ENCODE assay signal across 21 mouse cellular contexts in genomic region chr8:79622346-79622745, GRCm38 (mm10). TPM values are rescaled to one million over a fixed set of nuclear protein-coding genes. Genes with fewer than 3 reads are reported as not detected.
DNase-seq lines count a peak whose midpoint lies in the region.
"Had no signal": no experiment of that assay in that cellular context is flagged by ENCODE, and none has a peak within 500 bp of the region (broad histone marks: within the 10 kb centered on the region; RNA-seq: fewer than 3 reads in every experiment).

No protein-coding gene starts in this region.

- H3K9me3 ChIP-seq in heart, embryonic 10.5 days, result no peaks in the 10 kb centered on the region
- H3K9me3 ChIP-seq: embryonic facial prominence, embryonic 12.5 days; forebrain, embryonic 12.5 days; G1E; heart, embryonic 13.5 days; hindbrain, embryonic 12.5 days had no signal

- no peak overlapping the region for H3K27ac ChIP-seq in heart, embryonic 10.5 days
- H3K27ac ChIP-seq: embryonic facial prominence, embryonic 12.5 days; forebrain, embryonic 12.5 days; heart, adult 2 months; heart, embryonic 13.5 days; hindbrain, embryonic 12.5 days had no signal

- no peak overlapping the region for H3K4me3 ChIP-seq in heart, embryonic 10.5 days
- H3K4me3 ChIP-seq: embryonic facial prominence, embryonic 12.5 days; forebrain, embryonic 12.5 days; heart, adult 2 months; heart, embryonic 13.5 days; hindbrain, embryonic 12.5 days had no signal

- peaks cover 48% of the 10 kb centered on the region for H3K4me1 ChIP-seq in heart, embryonic 10.5 days
- H3K4me1 ChIP-seq: embryonic facial prominence, embryonic 12.5 days had no signal

- no peaks in the 10 kb centered on the region for H3K36me3 ChIP-seq in heart, embryonic 10.5 days
- H3K36me3 ChIP-seq: embryonic facial prominence, embryonic 12.5 days; forebrain, embryonic 12.5 days; G1E; heart, embryonic 13.5 days; hindbrain, embryonic 12.5 days had no signal

- DNase-seq in heart, embryonic 10.5 days (ENCODE audit: low spot score), result peak; percentile 71
- DNase-seq in heart, postnatal 25 days (ENCODE audit: low spot score), result no peak
- DNase-seq in retina, postnatal 1 day, result peak; percentile 21
- no peak for DNase-seq in retina, embryonic 14.5 days (ENCODE audit: low spot score)
- DNase-seq in R1 (ENCODE audit: low read depth, low spot score), result peak; percentile 96
- no peak for DNase-seq in layer of hippocampus, postnatal 14 days (ENCODE audit: low spot score in 2 of 2)
- no peak for DNase-seq in urinary bladder, adult 2 months (ENCODE audit: low spot score)
- DNase-seq: adrenal gland, adult 2 months; adrenal gland, postnatal 36 days; cerebellum, adult 2 months; cerebellum, postnatal 10 days; embryo, embryonic 11 days; gastrocnemius, postnatal 10 days; heart, adult 2 months; heart, postnatal 4 days had no signal

- WGBS in heart, embryonic 10.5 days, result 79% methylated on average over 11 of the region's 11 CpGs

- H3K27me3 ChIP-seq in heart, embryonic 10.5 days (ENCODE audit: insufficient read depth, poor library complexity, severe bottlenecking), result no peaks in the 10 kb centered on the region
- H3K27me3 ChIP-seq: CH12.LX; embryonic facial prominence, embryonic 12.5 days; forebrain, embryonic 12.5 days; heart, embryonic 13.5 days; hindbrain, embryonic 12.5 days had no signal

- intact Hi-C loops in heart, postnatal 25 days (cut with DNase I), result no loop called here

RNA-seq across cellular contexts. Expression of gene Otud4, which starts 17.1 kb away (rescaled TPM):
- 18.4 and 21.9 TPM in 2 replicates for polyA plus RNA-seq in heart, embryonic 10.5 days (2016; fragmentation: Nextera tagmentation; extraction: Ambion mirVana)
- 10 to 100 TPM; 39.7 to 52.2 TPM for total RNA-seq in heart, postnatal 25 days (2021)
- 10 to 100 TPM; 40.0 to 45.1 TPM for total RNA-seq in layer of hippocampus, postnatal 14 days (2021)
- 29.5 and 29.7 TPM in 2 replicates for polyA plus RNA-seq in urinary bladder, adult 2 months (2012; rRNA removed)

Comparison
In these comparisons a context has a peak if more than half of its experiments do, and no peak if none do; other contexts are left out.
1. DNase-seq: peak in heart, embryonic 10.5 days (single experiment), retina, postnatal 1 day (single experiment) and R1 (single experiment); none in heart, postnatal 25 days (single experiment), retina, embryonic 14.5 days (single experiment), layer of hippocampus, postnatal 14 days (0 of 2) and urinary bladder, adult 2 months (single experiment).